Mouse (Mus musculus): ENCODE results near the gene Spata17. TPM values are rescaled to one million over a fixed set of nuclear protein-coding genes. Genes with fewer than 3 reads are reported as not detected.

Spata17 gene
- polyA plus RNA-seq, 1 experiment from 2014 or later = 1.3 TPM

- Histone ChIP-seq H3K36me3 (ENCODE audit: insufficient read depth, low read length) (no peaks in the 10 kb centered on the region), H3K9ac (replicated peaks; ENCODE audit: low read length) (no peak overlapping the region), H3K4me2 (replicated peaks; ENCODE audit: low read depth, low read length) (no peak overlapping the region), H3K27me3 (ENCODE audit: insufficient read depth, low read length) (no peaks in the 10 kb centered on the region), H3K27ac (ENCODE audit: low read length) (no peak overlapping the region), H3K4me1 (ENCODE audit: insufficient read depth, low read length) (no peaks in the 10 kb centered on the region), H3K9me3 (ENCODE audit: low read length) (no peaks in the 10 kb centered on the region), H3K4me3 (ENCODE audit: low read length) (no peak overlapping the region)
- no peak for ATAC-seq (ENCODE audit: low FRiP score, low TSS enrichment)
- WGBS = 52% methylated on average over 4 of the region's 4 CpGs
Measured at GRCm38 (mm10) chr1:187209496-187209895, 5.8 kb downstream of the Spata17 start.

GRCm38 (mm10) chr1:187205506-187205905, 9.8 kb downstream of the Spata17 start:
- no peak overlapping the region for H3K9ac ChIP-seq (replicated peaks; ENCODE audit: low read length)
- H3K4me3 ChIP-seq (ENCODE audit: low read length) = no peak overlapping the region
- H3K36me3 ChIP-seq (ENCODE audit: insufficient read depth, low read length) = no peaks in the 10 kb centered on the region
- 75% methylated on average over 6 of the region's 6 CpGs for WGBS
- ATAC-seq (ENCODE audit: low FRiP score, low TSS enrichment) = no peak
- H3K9me3 ChIP-seq (ENCODE audit: low read length) = no peaks in the 10 kb centered on the region
- H3K27ac ChIP-seq (ENCODE audit: low read length) = no peak overlapping the region
- no peaks in the 10 kb centered on the region for H3K27me3 ChIP-seq (ENCODE audit: insufficient read depth, low read length)
- H3K4me2 ChIP-seq (replicated peaks; ENCODE audit: low read depth, low read length) = no peak overlapping the region
- no peaks in the 10 kb centered on the region for H3K4me1 ChIP-seq (ENCODE audit: insufficient read depth, low read length)

- H3K4me1 ChIP-seq (ENCODE audit: insufficient read depth, low read length) = no peaks in the 10 kb centered on the region
- no peak overlapping the region for H3K4me2 ChIP-seq (replicated peaks; ENCODE audit: low read depth, low read length)
- H3K9ac ChIP-seq (replicated peaks; ENCODE audit: low read length) = no peak overlapping the region
- H3K36me3 ChIP-seq (ENCODE audit: insufficient read depth, low read length) = no peaks in the 10 kb centered on the region
- no peaks in the 10 kb centered on the region for H3K9me3 ChIP-seq (ENCODE audit: low read length)
- whole genome bisulfite sequencing = 76% methylated on average over 1 of the region's 1 CpGs
- no peak overlapping the region for H3K27ac ChIP-seq (ENCODE audit: low read length)
- no peak for ATAC-seq (ENCODE audit: low FRiP score, low TSS enrichment)
- no peaks in the 10 kb centered on the region for H3K27me3 ChIP-seq (ENCODE audit: insufficient read depth, low read length)
- H3K4me3 ChIP-seq (ENCODE audit: low read length) = no peak overlapping the region
Measured at GRCm38 (mm10) chr1:187178546-187178945, 36.7 kb downstream of the Spata17 start.

GRCm38 (mm10) chr1:187175991-187176390, 39.3 kb downstream of the Spata17 start:
- Histone ChIP-seq H3K27me3 (ENCODE audit: insufficient read depth, low read length) (no peaks in the 10 kb centered on the region), H3K4me2 (replicated peaks; ENCODE audit: low read depth, low read length) (no peak overlapping the region), H3K9me3 (ENCODE audit: low read length) (no peaks in the 10 kb centered on the region), H3K4me1 (ENCODE audit: insufficient read depth, low read length) (no peaks in the 10 kb centered on the region), H3K36me3 (ENCODE audit: insufficient read depth, low read length) (no peaks in the 10 kb centered on the region), H3K4me3 (ENCODE audit: low read length) (no peak overlapping the region), H3K9ac (replicated peaks; ENCODE audit: low read length) (no peak overlapping the region), H3K27ac (ENCODE audit: low read length) (no peak overlapping the region)
- WGBS = 89% methylated on average over 1 of the region's 1 CpGs
- no peak for ATAC-seq (ENCODE audit: low FRiP score, low TSS enrichment)

- Histone ChIP-seq H3K27ac (ENCODE audit: low read length) (no peak overlapping the region), H3K4me2 (replicated peaks; ENCODE audit: low read depth, low read length) (no peak overlapping the region), H3K27me3 (ENCODE audit: insufficient read depth, low read length) (no peaks in the 10 kb centered on the region), H3K36me3 (ENCODE audit: insufficient read depth, low read length) (no peaks in the 10 kb centered on the region), H3K4me3 (ENCODE audit: low read length) (no peak overlapping the region), H3K9me3 (ENCODE audit: low read length) (no peaks in the 10 kb centered on the region), H3K9ac (replicated peaks; ENCODE audit: low read length) (no peak overlapping the region), H3K4me1 (ENCODE audit: insufficient read depth, low read length) (no peaks in the 10 kb centered on the region)
- ATAC-seq (ENCODE audit: low FRiP score, low TSS enrichment) = no peak
- 83% methylated on average over 3 of the region's 3 CpGs for WGBS
Measured at GRCm38 (mm10) chr1:187170361-187170760, 44.9 kb downstream of the Spata17 start.

- no peaks in the 10 kb centered on the region for H3K27me3 ChIP-seq (ENCODE audit: insufficient read depth, low read length)
- no peak overlapping the region for H3K9ac ChIP-seq (replicated peaks; ENCODE audit: low read length)
- H3K9me3 ChIP-seq (ENCODE audit: low read length) = no peaks in the 10 kb centered on the region
- WGBS = 75% methylated on average over 7 of the region's 7 CpGs
- ATAC-seq (ENCODE audit: low FRiP score, low TSS enrichment) = no peak
- no peaks in the 10 kb centered on the region for H3K36me3 ChIP-seq (ENCODE audit: insufficient read depth, low read length)
- H3K4me2 ChIP-seq (replicated peaks; ENCODE audit: low read depth, low read length) = no peak overlapping the region
- H3K4me1 ChIP-seq (ENCODE audit: insufficient read depth, low read length) = no peaks in the 10 kb centered on the region
- H3K4me3 ChIP-seq (ENCODE audit: low read length) = no peak overlapping the region
- no peak overlapping the region for H3K27ac ChIP-seq (ENCODE audit: low read length)
Measured at GRCm38 (mm10) chr1:187169646-187170045, 45.6 kb downstream of the Spata17 start.

GRCm38 (mm10) chr1:187163571-187163970, 51.7 kb downstream of the Spata17 start:
- no peak overlapping the region for H3K27ac ChIP-seq (ENCODE audit: low read length)
- H3K9ac ChIP-seq (replicated peaks; ENCODE audit: low read length) = no peak overlapping the region
- no peaks in the 10 kb centered on the region for H3K4me1 ChIP-seq (ENCODE audit: insufficient read depth, low read length)
- ATAC-seq (ENCODE audit: low FRiP score, low TSS enrichment) = no peak
- H3K9me3 ChIP-seq (ENCODE audit: low read length) = no peaks in the 10 kb centered on the region
- no peaks in the 10 kb centered on the region for H3K36me3 ChIP-seq (ENCODE audit: insufficient read depth, low read length)
- no peak overlapping the region for H3K4me2 ChIP-seq (replicated peaks; ENCODE audit: low read depth, low read length)
- no peak overlapping the region for H3K4me3 ChIP-seq (ENCODE audit: low read length)
- H3K27me3 ChIP-seq (ENCODE audit: insufficient read depth, low read length) = no peaks in the 10 kb centered on the region

GRCm38 (mm10) chr1:187155658-187156057, 59.6 kb downstream of the Spata17 start:
- no peak for ATAC-seq (ENCODE audit: low FRiP score, low TSS enrichment)
- no peaks in the 10 kb centered on the region for H3K27me3 ChIP-seq (ENCODE audit: insufficient read depth, low read length)
- no peaks in the 10 kb centered on the region for H3K4me1 ChIP-seq (ENCODE audit: insufficient read depth, low read length)
- H3K4me2 ChIP-seq (replicated peaks; ENCODE audit: low read depth, low read length) = no peak overlapping the region
- no peak overlapping the region for H3K9ac ChIP-seq (replicated peaks; ENCODE audit: low read length)
- no peak overlapping the region for H3K27ac ChIP-seq (ENCODE audit: low read length)
- no peaks in the 10 kb centered on the region for H3K9me3 ChIP-seq (ENCODE audit: low read length)
- no peaks in the 10 kb centered on the region for H3K36me3 ChIP-seq (ENCODE audit: insufficient read depth, low read length)
- no peak overlapping the region for H3K4me3 ChIP-seq (ENCODE audit: low read length)

- H3K36me3 ChIP-seq (ENCODE audit: insufficient read depth, low read length) = no peaks in the 10 kb centered on the region
- no peaks in the 10 kb centered on the region for H3K27me3 ChIP-seq (ENCODE audit: insufficient read depth, low read length)
- no peak for ATAC-seq (ENCODE audit: low FRiP score, low TSS enrichment)
- H3K4me1 ChIP-seq (ENCODE audit: insufficient read depth, low read length) = no peaks in the 10 kb centered on the region
- no peak overlapping the region for H3K4me3 ChIP-seq (ENCODE audit: low read length)
- no peaks in the 10 kb centered on the region for H3K9me3 ChIP-seq (ENCODE audit: low read length)
- H3K9ac ChIP-seq (replicated peaks; ENCODE audit: low read length) = no peak overlapping the region
- no peak overlapping the region for H3K4me2 ChIP-seq (replicated peaks; ENCODE audit: low read depth, low read length)
- WGBS = 75% methylated on average over 5 of the region's 5 CpGs
- no peak overlapping the region for H3K27ac ChIP-seq (ENCODE audit: low read length)
Measured at GRCm38 (mm10) chr1:187153681-187154080, 61.6 kb downstream of the Spata17 start.

GRCm38 (mm10) chr1:187152571-187152970, 62.7 kb downstream of the Spata17 start:
- ATAC-seq (ENCODE audit: low FRiP score, low TSS enrichment) = no peak
- Histone ChIP-seq H3K36me3 (ENCODE audit: insufficient read depth, low read length) (no peaks in the 10 kb centered on the region), H3K4me1 (ENCODE audit: insufficient read depth, low read length) (no peaks in the 10 kb centered on the region), H3K9me3 (ENCODE audit: low read length) (no peaks in the 10 kb centered on the region), H3K4me3 (ENCODE audit: low read length) (no peak overlapping the region), H3K27me3 (ENCODE audit: insufficient read depth, low read length) (no peaks in the 10 kb centered on the region), H3K9ac (replicated peaks; ENCODE audit: low read length) (no peak overlapping the region), H3K4me2 (replicated peaks; ENCODE audit: low read depth, low read length) (no peak overlapping the region), H3K27ac (ENCODE audit: low read length) (no peak overlapping the region)
- WGBS = 83% methylated on average over 2 of the region's 2 CpGs

- H3K4me3 ChIP-seq (ENCODE audit: low read length) = no peak overlapping the region
- no peaks in the 10 kb centered on the region for H3K4me1 ChIP-seq (ENCODE audit: insufficient read depth, low read length)
- no peak overlapping the region for H3K4me2 ChIP-seq (replicated peaks; ENCODE audit: low read depth, low read length)
- H3K27ac ChIP-seq (ENCODE audit: low read length) = no peak overlapping the region
- 75% methylated on average over 8 of the region's 8 CpGs for WGBS
- H3K27me3 ChIP-seq (ENCODE audit: insufficient read depth, low read length) = no peaks in the 10 kb centered on the region
- ATAC-seq (ENCODE audit: low FRiP score, low TSS enrichment) = peak; percentile 35
- H3K9ac ChIP-seq (replicated peaks; ENCODE audit: low read length) = no peak overlapping the region
- H3K36me3 ChIP-seq (ENCODE audit: insufficient read depth, low read length) = no peaks in the 10 kb centered on the region
- H3K9me3 ChIP-seq (ENCODE audit: low read length) = no peaks in the 10 kb centered on the region
Measured at GRCm38 (mm10) chr1:187142984-187143383, 72.3 kb downstream of the Spata17 start.

All from kidney, embryonic 16.5 days (tissue).